ENCODE assay signal across 26 mouse cellular contexts in the genomic region with DNA sequence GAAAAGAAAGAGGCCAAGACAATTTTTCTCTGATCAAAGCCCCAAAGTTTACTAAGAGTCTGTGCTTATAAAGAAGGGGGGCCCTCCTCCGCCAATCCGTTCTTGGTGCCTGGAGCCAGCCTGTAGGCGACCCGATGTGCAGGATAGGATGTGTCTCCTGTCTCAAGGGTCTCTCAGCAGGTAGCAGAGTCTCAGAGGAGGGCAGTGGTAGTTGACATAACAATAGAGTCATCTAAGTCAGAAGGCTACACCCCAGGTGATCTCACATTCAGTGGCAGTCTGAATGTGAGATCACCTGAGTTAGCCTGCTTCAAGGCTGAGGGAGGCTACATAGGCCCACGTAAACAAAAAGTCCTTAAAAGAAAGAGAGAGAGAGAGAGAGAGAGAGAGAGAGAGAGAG.
"Had no signal": no experiment of that assay in that cellular context is flagged by ENCODE, and none has a peak within 500 bp of the region (broad histone marks: within the 10 kb centered on the region; RNA-seq: fewer than 3 reads in every experiment).

No protein-coding gene starts in this region.

- H3K27me3 ChIP-seq: heart, embryonic 13.5 days; heart, embryonic 15.5 days; hindbrain, embryonic 13.5 days; hindbrain, embryonic 15.5 days; kidney, embryonic 15.5 days; limb, embryonic 13.5 days; limb, embryonic 15.5 days; liver, embryonic 12.5 days had no signal

- H3K4me1 ChIP-seq: hindbrain, embryonic 13.5 days; hindbrain, embryonic 15.5 days; kidney, embryonic 15.5 days; limb, embryonic 13.5 days; limb, embryonic 15.5 days; liver, embryonic 12.5 days had no signal

- H3K9ac ChIP-seq: heart, embryonic 13.5 days; heart, embryonic 15.5 days; hindbrain, embryonic 13.5 days; hindbrain, embryonic 15.5 days; kidney, embryonic 15.5 days; limb, embryonic 13.5 days; limb, embryonic 15.5 days; liver, embryonic 12.5 days; liver, embryonic 14.5 days had no signal

- DNase-seq: gastrocnemius, postnatal 14 days; gastrocnemius, postnatal 36 days; heart, adult 11 months; heart, postnatal 14 days; heart, postnatal 36 days; kidney, adult 11 months; kidney, adult 2 months; kidney, adult 9 months; kidney, postnatal 14 days; kidney, postnatal 36 days; layer of hippocampus, adult 9-11 months; layer of hippocampus, postnatal 36 days; left cerebral cortex, postnatal 4 days had no signal

- H3K9me3 ChIP-seq: heart, embryonic 15.5 days; hindbrain, embryonic 15.5 days; kidney, embryonic 15.5 days; limb, embryonic 15.5 days; liver, embryonic 12.5 days had no signal

- ATAC-seq: hindbrain, postnatal 0 days; intestine, embryonic 16.5 days; liver, embryonic 12.5 days had no signal

- H3K4me2 ChIP-seq: heart, embryonic 11.5 days; heart, embryonic 13.5 days; heart, embryonic 15.5 days; hindbrain, embryonic 13.5 days; hindbrain, embryonic 15.5 days; kidney, embryonic 15.5 days; limb, embryonic 13.5 days; limb, embryonic 15.5 days; liver, embryonic 12.5 days had no signal

- H3K4me3 ChIP-seq: heart, embryonic 13.5 days; heart, embryonic 15.5 days; hindbrain, embryonic 13.5 days; hindbrain, embryonic 15.5 days; kidney, embryonic 15.5 days; limb, embryonic 13.5 days; limb, embryonic 15.5 days; liver, embryonic 12.5 days had no signal

- H3K27ac ChIP-seq: heart, embryonic 13.5 days; heart, embryonic 15.5 days; hindbrain, embryonic 13.5 days; hindbrain, embryonic 15.5 days; hindbrain, postnatal 0 days; kidney, embryonic 15.5 days; kidney, postnatal 0 days; limb, embryonic 13.5 days; limb, embryonic 15.5 days; liver, embryonic 12.5 days; liver, embryonic 14.5 days had no signal

- H3K36me3 ChIP-seq: heart, embryonic 13.5 days; heart, embryonic 15.5 days; hindbrain, embryonic 13.5 days; hindbrain, embryonic 15.5 days; kidney, embryonic 15.5 days; limb, embryonic 13.5 days; limb, embryonic 15.5 days; liver, embryonic 12.5 days had no signal
